Mouse (Mus musculus) embryonic fibroblast, embryonic 13.5 days (primary cell): ENCODE data around the gene Klra3.

Experiments used
- CTCF ChIP-seq: IDR thresholded peaks from 2 replicates; pipeline ENCODE4 v1.5.1; 2011; ENCODE audit warnings: mild to moderate bottlenecking, control low read depth, low read length, moderate library complexity, borderline replicate concordance; ENCODE audit not compliant: insufficient read depth
- POLR2A ChIP-seq: IDR thresholded peaks from 2 replicates; pipeline ENCODE4 v1.6.1; 2011; ENCODE audit warnings: low read depth, mild to moderate bottlenecking, control low read depth, low read length, moderate library complexity

- TF ChIP-seq POLR2A, result no peak
- no peak for TF ChIP-seq CTCF
Observed at GRCm38 (mm10) chr6:130385803-130386202, 48.4 kb upstream of the Klra3 start.
